Mouse (Mus musculus): ENCODE results near the gene Ndufc2. TPM values are rescaled to one million over a fixed set of nuclear protein-coding genes. Genes with fewer than 3 reads are reported as not detected.

Gene Ndufc2
- total RNA-seq, 1 experiment, result 233 TPM

DNA sequence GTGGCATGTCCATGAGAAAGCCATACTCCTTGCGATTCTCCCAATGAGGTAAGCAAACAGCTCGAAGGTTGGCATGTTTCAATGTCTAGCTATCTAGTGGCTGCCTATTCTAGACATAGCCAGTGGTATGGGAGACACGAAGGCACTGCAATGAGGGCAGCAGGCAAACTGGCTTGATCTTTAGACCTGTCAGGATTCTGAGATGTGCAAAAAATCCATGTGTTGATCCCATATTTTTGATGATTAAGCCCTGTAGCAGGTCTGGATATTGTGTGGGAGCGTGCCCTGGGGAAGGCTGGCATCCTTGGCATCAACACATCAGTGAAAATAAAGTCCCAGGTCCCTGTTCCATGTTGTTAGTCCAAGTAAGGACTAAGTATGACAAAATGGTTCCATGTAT is 11.3 kb upstream of the Ndufc2 start:
- H3K36me3 ChIP-seq (ENCODE audit: control insufficient read depth, insufficient read depth, low read length, poor library complexity, severe bottlenecking), result peaks cover 2% of the 10 kb centered on the region; the same call in 1 of the 2 replicates
- TF ChIP-seq CHD2 (IDR thresholded peaks at IDR 0.05; ENCODE audit: low read depth, low read length) (no peak), ZC3H11A (IDR thresholded peaks at IDR 0.05; ENCODE audit: borderline replicate concordance, low read depth, low read length) (no peak), ZNF384 (IDR thresholded peaks at IDR 0.05; ENCODE audit: low read depth, low read length) (no peak), HCFC1 (IDR thresholded peaks at IDR 0.05; ENCODE audit: borderline replicate concordance, insufficient read depth, low read length) (no peak)
- no peak for DNase-seq (ENCODE audit: low read depth, low spot score)

GRCm38 (mm10) chr7:97391293-97392078 is 8.3 kb upstream of the Ndufc2 start:
- no peaks in the 10 kb centered on the region for H3K9me3 ChIP-seq (ENCODE audit: control insufficient read depth, insufficient read depth, low read depth, low read length)
- H3K4me1 ChIP-seq (ENCODE audit: control insufficient read depth in 2 of 2, insufficient read depth in 2 of 2, low read length in 2 of 2, poor library complexity in 1 of 2), result no peaks in the 10 kb centered on the region
- in situ Hi-C loops (cut with MboI; ENCODE audit: low sequenced_read_pairs in 2 of 2, unreplicated experiment in 2 of 2), result no loop called here
- TF ChIP-seq MAFK (IDR thresholded peaks at IDR 0.05; ENCODE audit: insufficient read depth, low read depth, low read length) (no peak), ZNF384 (IDR thresholded peaks at IDR 0.05; ENCODE audit: low read depth, low read length) (no peak), ZC3H11A (IDR thresholded peaks at IDR 0.05; ENCODE audit: borderline replicate concordance, low read depth, low read length) (no peak), HCFC1 (IDR thresholded peaks at IDR 0.05; ENCODE audit: borderline replicate concordance, insufficient read depth, low read length) (no peak), CHD2 (IDR thresholded peaks at IDR 0.05; ENCODE audit: low read depth, low read length) (no peak)
- H3K27ac ChIP-seq (ENCODE audit: insufficient read depth, low read depth, low read length, poor library complexity, severe bottlenecking), result no peak overlapping the region
- H3K9ac ChIP-seq (ENCODE audit: insufficient read depth, low read depth, low read length, poor library complexity, severe bottlenecking), result no peak overlapping the region
- no peak for DNase-seq (ENCODE audit: low read depth, low spot score)
- no peaks in the 10 kb centered on the region for H3K36me3 ChIP-seq (ENCODE audit: control insufficient read depth, insufficient read depth, low read length, poor library complexity, severe bottlenecking)
- no peak overlapping the region for H3K4me3 ChIP-seq (ENCODE audit: insufficient read depth in 1 of 2, low read depth in 1 of 2, low read length in 2 of 2, poor library complexity in 1 of 2, severe bottlenecking in 1 of 2)

More for the DNA sequence above, 11.3 kb upstream of the Ndufc2 start:
- H3K9me3 ChIP-seq (ENCODE audit: control insufficient read depth, insufficient read depth, low read depth, low read length), result no peaks in the 10 kb centered on the region
- H3K4me1 ChIP-seq (ENCODE audit: control insufficient read depth in 2 of 2, insufficient read depth in 2 of 2, low read length in 2 of 2, poor library complexity in 1 of 2), result no peaks in the 10 kb centered on the region
- H3K27ac ChIP-seq (ENCODE audit: insufficient read depth, low read depth, low read length, poor library complexity, severe bottlenecking), result no peak overlapping the region
- no peak overlapping the region for H3K9ac ChIP-seq (ENCODE audit: insufficient read depth, low read depth, low read length, poor library complexity, severe bottlenecking)
- no peak overlapping the region for H3K4me3 ChIP-seq (ENCODE audit: insufficient read depth in 1 of 2, low read depth in 1 of 2, low read length in 2 of 2, poor library complexity in 1 of 2, severe bottlenecking in 1 of 2)
- in situ Hi-C loops (cut with MboI; ENCODE audit: low sequenced_read_pairs in 2 of 2, unreplicated experiment in 2 of 2), result no loop called here

GRCm38 (mm10) chr7:97392079-97392445 is 7.7 kb upstream of the Ndufc2 start:
- TF ChIP-seq MAFK (IDR thresholded peaks at IDR 0.05; ENCODE audit: insufficient read depth, low read depth, low read length) (no peak), ZNF384 (IDR thresholded peaks at IDR 0.05; ENCODE audit: low read depth, low read length) (no peak), CHD2 (IDR thresholded peaks at IDR 0.05; ENCODE audit: low read depth, low read length) (no peak), HCFC1 (IDR thresholded peaks at IDR 0.05; ENCODE audit: borderline replicate concordance, insufficient read depth, low read length) (no peak), ZC3H11A (IDR thresholded peaks at IDR 0.05; ENCODE audit: borderline replicate concordance, low read depth, low read length) (no peak)
- no peak overlapping the region for H3K4me3 ChIP-seq (ENCODE audit: insufficient read depth in 1 of 2, low read depth in 1 of 2, low read length in 2 of 2, poor library complexity in 1 of 2, severe bottlenecking in 1 of 2)
- in situ Hi-C loops (cut with MboI; ENCODE audit: low sequenced_read_pairs in 2 of 2, unreplicated experiment in 2 of 2), result no loop called here
- no peak for DNase-seq (ENCODE audit: low read depth, low spot score)
- H3K9me3 ChIP-seq (ENCODE audit: control insufficient read depth, insufficient read depth, low read depth, low read length), result no peaks in the 10 kb centered on the region
- H3K27ac ChIP-seq (ENCODE audit: insufficient read depth, low read depth, low read length, poor library complexity, severe bottlenecking), result no peak overlapping the region
- no peak overlapping the region for H3K9ac ChIP-seq (ENCODE audit: insufficient read depth, low read depth, low read length, poor library complexity, severe bottlenecking)
- no peaks in the 10 kb centered on the region for H3K36me3 ChIP-seq (ENCODE audit: control insufficient read depth, insufficient read depth, low read length, poor library complexity, severe bottlenecking)
- no peaks in the 10 kb centered on the region for H3K4me1 ChIP-seq (ENCODE audit: control insufficient read depth in 2 of 2, insufficient read depth in 2 of 2, low read length in 2 of 2, poor library complexity in 1 of 2)

DNA sequence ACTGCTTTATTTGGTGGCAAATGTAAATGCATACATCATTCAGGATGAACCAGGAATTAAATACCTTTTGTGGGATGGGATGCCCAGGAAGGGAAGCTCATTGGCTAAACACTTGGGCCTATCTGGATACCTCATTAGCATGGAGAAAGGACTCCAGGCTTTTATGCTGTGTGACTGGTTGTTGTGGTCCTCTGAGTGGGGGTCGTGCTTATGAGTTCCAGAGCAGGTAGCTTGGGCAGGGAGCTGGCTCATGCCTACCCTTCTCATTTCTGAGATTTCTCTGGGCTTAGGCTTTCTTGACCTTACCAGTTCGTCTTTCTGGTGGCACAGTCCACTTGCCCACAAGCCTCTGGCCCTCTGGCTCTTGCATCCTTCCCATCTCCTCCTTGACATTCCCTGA is 5.4 kb upstream of the Ndufc2 start:
- peaks cover 0 to 5% of the 10 kb centered on the region in 2 experiments; a peak in 2 of 4 replicates for H3K4me1 ChIP-seq (ENCODE audit: control insufficient read depth in 2 of 2, insufficient read depth in 2 of 2, low read length in 2 of 2, poor library complexity in 1 of 2)
- in situ Hi-C loops (cut with MboI; ENCODE audit: low sequenced_read_pairs in 2 of 2, unreplicated experiment in 2 of 2), result no loop called here
- no peak for DNase-seq (ENCODE audit: low read depth, low spot score)
- H3K4me3 ChIP-seq (ENCODE audit: insufficient read depth in 1 of 2, low read depth in 1 of 2, low read length in 2 of 2, poor library complexity in 1 of 2, severe bottlenecking in 1 of 2), result no peak overlapping the region
- H3K9ac ChIP-seq (ENCODE audit: insufficient read depth, low read depth, low read length, poor library complexity, severe bottlenecking), result no peak overlapping the region
- TF ChIP-seq MAFK (IDR thresholded peaks at IDR 0.05; ENCODE audit: insufficient read depth, low read depth, low read length) (no peak), ZC3H11A (IDR thresholded peaks at IDR 0.05; ENCODE audit: borderline replicate concordance, low read depth, low read length) (no peak), HCFC1 (IDR thresholded peaks at IDR 0.05; ENCODE audit: borderline replicate concordance, insufficient read depth, low read length) (no peak), ZNF384 (IDR thresholded peaks at IDR 0.05; ENCODE audit: low read depth, low read length) (no peak), CHD2 (IDR thresholded peaks at IDR 0.05; ENCODE audit: low read depth, low read length) (no peak)
- H3K27ac ChIP-seq (ENCODE audit: insufficient read depth, low read depth, low read length, poor library complexity, severe bottlenecking), result no peak overlapping the region
- no peaks in the 10 kb centered on the region for H3K9me3 ChIP-seq (ENCODE audit: control insufficient read depth, insufficient read depth, low read depth, low read length)
- no peaks in the 10 kb centered on the region for H3K36me3 ChIP-seq (ENCODE audit: control insufficient read depth, insufficient read depth, low read length, poor library complexity, severe bottlenecking)
